Mouse (Mus musculus): ENCODE data around the gene Armh3. TPM values are rescaled to one million over a fixed set of nuclear protein-coding genes. Genes with fewer than 3 reads are reported as not detected.

The Armh3 gene
- polyA plus RNA-seq, 1 experiment, result 11.2 TPM

DNA sequence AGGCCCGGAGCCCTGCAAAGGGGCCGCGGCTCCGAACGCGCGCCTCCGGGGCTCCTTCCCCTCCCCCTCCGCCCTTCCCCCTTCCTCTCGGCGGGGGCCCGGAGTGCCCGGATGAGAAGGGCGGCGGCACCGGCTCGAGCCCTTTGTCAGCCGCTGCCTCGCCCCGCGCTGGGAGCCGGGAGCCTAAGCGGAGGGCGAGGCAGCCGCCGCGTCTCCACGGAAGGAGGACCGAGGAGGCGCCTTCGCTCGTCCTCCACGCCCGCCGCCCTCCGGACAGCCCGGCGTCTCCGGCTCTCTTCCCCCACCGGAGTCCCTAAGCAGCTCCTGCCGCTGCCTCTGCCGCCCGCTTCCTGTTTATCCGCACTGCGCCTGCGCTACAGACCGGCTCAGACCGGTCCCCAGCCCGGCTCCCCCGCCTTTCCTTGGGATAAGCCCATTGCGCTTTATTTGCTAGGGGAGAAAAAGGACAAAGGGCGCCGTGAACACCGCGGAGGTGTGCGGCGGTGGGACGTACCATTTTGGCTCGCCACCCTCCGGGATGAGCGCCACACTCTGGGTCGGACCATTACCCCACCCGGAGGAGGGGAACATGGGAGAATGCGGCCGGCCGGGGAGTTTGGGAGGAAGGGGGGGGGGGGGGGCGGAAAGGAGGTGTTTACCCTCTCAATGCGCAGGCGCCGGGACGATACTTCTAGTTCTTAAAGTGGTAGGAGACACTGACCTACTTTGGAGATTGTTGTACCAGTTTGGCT, 214.9 kb downstream of the Armh3 start, which contains the start of gene Mgea5:
Mgea5 (minus strand) TSS at position 657 of the 752 bp plus-strand sequence.
- TF ChIP-seq POLR2A (IDR thresholded peaks at IDR 0.05; ENCODE audit: control insufficient read depth, extremely low read depth, insufficient read depth, low read length, poor library complexity) (peak; percentile 97), CTCF (IDR thresholded peaks at IDR 0.05; ENCODE audit: borderline replicate concordance, control insufficient read depth, extremely low read depth, insufficient read depth, low read length, poor library complexity) (peak; percentile 43)
- Histone ChIP-seq H3K27ac (ENCODE audit: control insufficient read depth, insufficient read depth, low read length) (peak within 1 kb of the TSS; percentile 72), H3K4me1 (replicated peaks; ENCODE audit: control insufficient read depth, insufficient read depth, low read length) (peaks cover 16% of the 10 kb centered on the region), H3K36me3 (ENCODE audit: control insufficient read depth, insufficient read depth, low read length) (peaks cover 14% of the 10 kb centered on the region), H3K4me3 (ENCODE audit: control insufficient read depth, insufficient read depth, low read length) (peak within 1 kb of the TSS; percentile 92), H3K27me3 (ENCODE audit: control insufficient read depth, insufficient read depth, low read length) (no peaks in the 10 kb centered on the region)
- DNase-seq, result peak; percentile 98
- under 1% methylated on average over 70 of the region's 71 CpGs for WGBS

DNA sequence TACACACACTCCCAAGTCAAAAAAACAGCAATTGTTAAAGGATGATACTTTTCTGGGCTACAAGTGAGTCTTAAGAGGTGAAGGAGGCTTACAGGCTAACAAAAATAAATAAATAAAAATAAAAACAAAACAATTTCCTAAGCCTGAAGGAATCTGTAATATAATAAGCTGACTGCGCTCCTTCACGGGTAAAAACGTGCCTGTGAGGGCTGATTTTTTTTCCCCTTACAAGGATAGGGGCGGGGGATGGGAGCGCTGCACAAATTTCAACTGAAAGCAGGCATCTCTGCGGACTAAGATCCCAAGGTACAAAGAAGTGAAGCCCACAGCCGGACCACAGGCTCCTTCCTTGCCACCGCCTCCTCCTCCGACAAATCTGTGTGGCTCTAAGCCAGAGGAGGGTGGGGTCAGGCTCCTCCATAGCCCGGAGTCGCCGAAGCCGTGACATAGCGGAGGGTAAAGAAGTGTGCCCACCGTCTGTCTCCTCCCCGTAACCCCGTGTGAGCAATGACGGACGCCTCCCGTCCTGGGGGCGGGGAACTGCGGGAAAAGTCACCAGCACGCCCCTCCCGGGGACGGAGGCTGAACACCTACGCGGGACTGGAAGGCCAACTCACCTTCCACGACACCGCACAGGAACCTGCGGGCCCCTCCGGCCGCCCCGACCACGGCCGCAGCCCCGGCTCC, 215.8 kb downstream of the Armh3 start:
- H3K4me3 ChIP-seq (ENCODE audit: control insufficient read depth, insufficient read depth, low read length), result peak overlapping the region; percentile 92
- H3K36me3 ChIP-seq (ENCODE audit: control insufficient read depth, insufficient read depth, low read length), result peaks cover 23% of the 10 kb centered on the region
- H3K27ac ChIP-seq (ENCODE audit: control insufficient read depth, insufficient read depth, low read length), result peak overlapping the region; percentile 68
- peaks cover 16% of the 10 kb centered on the region for H3K4me1 ChIP-seq (replicated peaks; ENCODE audit: control insufficient read depth, insufficient read depth, low read length)
- 0% methylated on average over 36 of the region's 36 CpGs for WGBS
- H3K27me3 ChIP-seq (ENCODE audit: control insufficient read depth, insufficient read depth, low read length), result no peaks in the 10 kb centered on the region
- TF ChIP-seq CTCF (IDR thresholded peaks at IDR 0.05; ENCODE audit: borderline replicate concordance, control insufficient read depth, extremely low read depth, insufficient read depth, low read length, poor library complexity), result no peak
- peak; percentile 66 for DNase-seq

DNA sequence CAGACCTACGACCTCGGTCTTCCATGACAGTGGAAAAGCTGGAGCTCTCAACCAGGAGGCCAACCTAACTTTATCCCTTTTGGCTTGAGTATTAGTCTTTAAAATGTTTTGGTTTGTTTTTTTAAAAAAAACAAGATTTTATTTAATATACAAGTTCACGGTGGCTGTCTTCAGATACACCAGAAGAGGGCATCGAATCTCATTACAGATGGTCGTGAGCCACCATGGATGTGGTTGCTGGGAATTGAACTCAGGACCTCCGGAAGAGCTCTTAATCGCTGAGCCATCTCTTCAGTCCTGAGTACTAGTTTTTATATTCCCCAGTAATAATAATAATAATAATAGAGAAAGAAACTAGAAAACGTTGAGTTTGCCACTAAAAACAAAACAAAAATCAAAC, 216.6 kb downstream of the Armh3 start:
- peaks cover 16% of the 10 kb centered on the region for H3K4me1 ChIP-seq (replicated peaks; ENCODE audit: control insufficient read depth, insufficient read depth, low read length)
- 44% methylated on average over 8 of the region's 8 CpGs for WGBS

DNA sequence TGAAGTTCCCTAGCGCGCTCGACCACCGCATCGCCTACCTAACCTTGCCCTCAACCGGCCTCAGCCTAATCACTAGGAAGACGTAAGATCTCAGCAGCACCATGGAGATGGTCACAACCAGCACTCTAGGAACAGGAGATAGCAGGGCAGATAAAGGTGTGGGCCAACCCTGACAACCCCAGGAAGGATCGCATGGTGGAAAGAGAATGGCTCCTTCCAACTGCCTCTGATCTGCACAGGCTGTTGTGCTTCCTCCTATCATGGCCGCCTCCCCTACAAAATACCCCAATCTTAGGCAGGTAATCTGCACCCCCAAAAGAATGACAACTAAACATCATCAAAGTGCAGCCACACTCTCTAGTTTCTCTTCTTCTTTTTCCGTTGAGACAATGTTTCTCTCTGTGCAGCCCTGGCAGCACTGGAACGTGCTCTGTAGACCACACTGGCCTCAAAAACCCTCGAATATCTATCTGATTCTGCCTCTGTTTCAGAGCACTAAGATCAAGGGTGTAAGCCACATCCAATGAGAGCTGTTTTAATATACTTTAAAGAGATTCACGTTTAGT, 217.9 kb downstream of the Armh3 start:
- peaks cover 43% of the 10 kb centered on the region for H3K36me3 ChIP-seq (ENCODE audit: control insufficient read depth, insufficient read depth, low read length)
- H3K4me3 ChIP-seq (ENCODE audit: control insufficient read depth, insufficient read depth, low read length), result peak overlapping the region; percentile 17
- peaks cover 16% of the 10 kb centered on the region for H3K4me1 ChIP-seq (replicated peaks; ENCODE audit: control insufficient read depth, insufficient read depth, low read length)
- H3K27me3 ChIP-seq (ENCODE audit: control insufficient read depth, insufficient read depth, low read length), result no peaks in the 10 kb centered on the region
- TF ChIP-seq CTCF (IDR thresholded peaks at IDR 0.05; ENCODE audit: borderline replicate concordance, control insufficient read depth, extremely low read depth, insufficient read depth, low read length, poor library complexity) (no peak), POLR2A (IDR thresholded peaks at IDR 0.05; ENCODE audit: control insufficient read depth, extremely low read depth, insufficient read depth, low read length, poor library complexity) (no peak)
- H3K27ac ChIP-seq (ENCODE audit: control insufficient read depth, insufficient read depth, low read length), result 0 out of 2 replicates have a peak overlapping the region, but pooled peaks have one; percentile 15
- no peak for DNase-seq
- WGBS, result 50% methylated on average over 13 of the region's 13 CpGs

More for the DNA sequence above, 216.6 kb downstream of the Armh3 start:
- DNase-seq, result no peak
- H3K27ac ChIP-seq (ENCODE audit: control insufficient read depth, insufficient read depth, low read length), result no peak overlapping the region
- H3K4me3 ChIP-seq (ENCODE audit: control insufficient read depth, insufficient read depth, low read length), result no peak overlapping the region
- TF ChIP-seq CTCF (IDR thresholded peaks at IDR 0.05; ENCODE audit: borderline replicate concordance, control insufficient read depth, extremely low read depth, insufficient read depth, low read length, poor library complexity) (no peak), POLR2A (IDR thresholded peaks at IDR 0.05; ENCODE audit: control insufficient read depth, extremely low read depth, insufficient read depth, low read length, poor library complexity) (no peak)
- H3K27me3 ChIP-seq (ENCODE audit: control insufficient read depth, insufficient read depth, low read length), result no peaks in the 10 kb centered on the region
- H3K36me3 ChIP-seq (ENCODE audit: control insufficient read depth, insufficient read depth, low read length), result peaks cover 30% of the 10 kb centered on the region

DNA sequence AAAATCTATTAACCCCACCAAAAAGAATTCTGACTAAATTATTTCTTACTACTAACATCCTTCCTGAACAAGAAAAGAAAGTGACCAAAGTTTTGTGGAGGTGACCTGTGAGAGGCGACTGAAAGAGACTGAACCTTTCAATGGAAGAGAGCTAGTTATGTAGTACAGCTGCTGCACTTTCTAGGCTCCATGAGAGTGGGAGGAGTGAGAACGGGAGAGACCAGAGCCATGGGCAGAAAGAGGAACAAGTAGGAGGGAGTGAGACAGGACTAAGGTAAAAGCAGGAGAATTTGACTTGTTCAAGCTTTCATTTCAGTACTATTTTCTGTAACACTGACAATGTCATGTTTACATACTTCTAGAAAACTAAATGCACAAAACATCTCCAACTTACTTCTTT, 222.8 kb downstream of the Armh3 start:
- Histone ChIP-seq H3K27me3 (ENCODE audit: control insufficient read depth, insufficient read depth, low read length) (no peaks in the 10 kb centered on the region), H3K4me3 (ENCODE audit: control insufficient read depth, insufficient read depth, low read length) (no peak overlapping the region), H3K36me3 (ENCODE audit: control insufficient read depth, insufficient read depth, low read length) (peaks cover 92% of the 10 kb centered on the region), H3K27ac (ENCODE audit: control insufficient read depth, insufficient read depth, low read length) (no peak overlapping the region), H3K4me1 (replicated peaks; ENCODE audit: control insufficient read depth, insufficient read depth, low read length) (peaks cover 6% of the 10 kb centered on the region)
- DNase-seq, result no peak
- TF ChIP-seq CTCF (IDR thresholded peaks at IDR 0.05; ENCODE audit: borderline replicate concordance, control insufficient read depth, extremely low read depth, insufficient read depth, low read length, poor library complexity) (no peak), POLR2A (IDR thresholded peaks at IDR 0.05; ENCODE audit: control insufficient read depth, extremely low read depth, insufficient read depth, low read length, poor library complexity) (no peak)
- 90% methylated on average over 2 of the region's 2 CpGs for WGBS

DNA sequence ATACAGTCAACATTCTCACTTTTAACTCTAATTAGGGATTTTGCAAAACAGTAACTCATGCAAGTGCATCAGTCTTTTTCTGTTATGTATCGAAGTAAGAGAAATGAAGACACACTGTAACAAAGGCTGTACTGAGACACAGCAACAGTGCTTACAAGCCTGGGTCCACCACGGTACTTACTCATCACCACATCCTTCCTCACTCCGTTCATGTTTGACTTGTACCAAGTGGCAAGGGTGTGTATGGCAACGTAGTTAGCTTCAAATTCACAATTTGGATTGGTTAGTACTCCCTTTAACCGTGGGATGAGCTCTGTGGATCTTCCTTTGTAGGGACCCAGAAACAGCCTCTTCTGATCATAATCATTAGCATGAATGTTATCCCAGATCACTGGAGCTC, 226.8 kb downstream of the Armh3 start:
- Histone ChIP-seq H3K27ac (ENCODE audit: control insufficient read depth, insufficient read depth, low read length) (no peak overlapping the region), H3K4me1 (replicated peaks; ENCODE audit: control insufficient read depth, insufficient read depth, low read length) (no peaks in the 10 kb centered on the region), H3K27me3 (ENCODE audit: control insufficient read depth, insufficient read depth, low read length) (no peaks in the 10 kb centered on the region), H3K36me3 (ENCODE audit: control insufficient read depth, insufficient read depth, low read length) (peaks cover 99% of the 10 kb centered on the region), H3K4me3 (ENCODE audit: control insufficient read depth, insufficient read depth, low read length) (no peak overlapping the region)
- TF ChIP-seq POLR2A (IDR thresholded peaks at IDR 0.05; ENCODE audit: control insufficient read depth, extremely low read depth, insufficient read depth, low read length, poor library complexity), result no peak
- TF ChIP-seq CTCF (IDR thresholded peaks at IDR 0.05; ENCODE audit: borderline replicate concordance, control insufficient read depth, extremely low read depth, insufficient read depth, low read length, poor library complexity), result no peak
- WGBS, result 73% methylated on average over 5 of the region's 5 CpGs
- no peak for DNase-seq

Other genes starting within 250 kb of the Armh3 start
- gene Npm3, start 248.9 kb downstream of the Armh3 start, polyA plus RNA-seq (2012; rRNA removed), result 146 and 167 TPM in 2 replicates
- gene Mgea5, start 214.7 kb downstream of the Armh3 start, polyA plus RNA-seq (2012; rRNA removed), result 71.2 and 74.2 TPM in 2 replicates
- 4.6 and 13.5 TPM in 2 replicates for gene Kcnip2, start 182.4 kb downstream of the Armh3 start, polyA plus RNA-seq (2012; rRNA removed)
- 9.4 and 11.9 TPM in 2 replicates for gene Hps6, start 5.0 kb upstream of the Armh3 start, polyA plus RNA-seq (2012; rRNA removed)
- 42.8 and 44.1 TPM in 2 replicates for gene Pprc1, start 46.4 kb upstream of the Armh3 start, polyA plus RNA-seq (2012; rRNA removed)
- 699 and 772 TPM in 2 replicates for gene Ldb1, start 46.7 kb upstream of the Armh3 start, polyA plus RNA-seq (2012; rRNA removed)
- gene Nolc1, start 77.4 kb upstream of the Armh3 start, polyA plus RNA-seq (2012; rRNA removed), result 19.5 and 23.3 TPM in 2 replicates
- 0.31 and 1.7 TPM in 2 replicates for gene Elovl3, start 133.4 kb upstream of the Armh3 start, polyA plus RNA-seq (2012; rRNA removed)
- 0.17 and 0.24 TPM in 2 replicates for gene Pitx3, start 149.8 kb upstream of the Armh3 start, polyA plus RNA-seq (2012; rRNA removed)
- gene Gbf1, start 154.0 kb upstream of the Armh3 start, polyA plus RNA-seq (2012; rRNA removed), result 113 and 120 TPM in 2 replicates

Measured in thymus, adult 2 months (tissue).